Mouse (Mus musculus) heart, embryonic 16.5 days (tissue): Measurements from ENCODE around the gene Ascl4. TPM values are rescaled to one million over a fixed set of nuclear protein-coding genes. Genes with fewer than 3 reads are reported as not detected.

Experiments
- ATAC-seq: fragments of 200-750 bp; cut with Nextera tagmentation; replicated peaks from 2 replicates; pipeline ENCODE4 v1.8.0; 2017; ENCODE audit warnings: moderate number of reproducible peaks; ENCODE audit not compliant: insufficient read depth, low FRiP score; ENCODE audit errors: extremely low read depth
- H3K27ac ChIP-seq: fragments of 300-500 bp; sonication (generic); 2 replicates; pipeline ENCODE4 v1.5.1; 2014; ENCODE audit warnings: mild to moderate bottlenecking, low read length, control low read depth, moderate library complexity
- H3K27me3 ChIP-seq: fragments of 300-500 bp; sonication (generic); 2 replicates; pipeline ENCODE4 v1.6.1; 2014; ENCODE audit warnings: low read length, mixed read lengths; ENCODE audit not compliant: control insufficient read depth, insufficient read depth
- H3K36me3 ChIP-seq: fragments of 300-500 bp; sonication (generic); 2 replicates; pipeline ENCODE4 v1.6.1; 2014; ENCODE audit not compliant: control insufficient read depth, insufficient read depth
- H3K4me1 ChIP-seq: fragments of 300-500 bp; sonication (generic); 2 replicates; pipeline ENCODE4 v1.6.1; 2014; ENCODE audit warnings: low read length, mixed read lengths; ENCODE audit not compliant: control insufficient read depth, insufficient read depth
- H3K4me2 ChIP-seq: fragments of 300-500 bp; sonication (generic); 2 replicates; pipeline ENCODE4 v1.6.1; 2014; ENCODE audit warnings: low read depth, mild to moderate bottlenecking, control low read depth, low read length
- H3K4me3 ChIP-seq: fragments of 300-500 bp; sonication (generic); 2 replicates; pipeline ENCODE4 v1.5.1; 2014; ENCODE audit warnings: mild to moderate bottlenecking, control low read depth, low read length
- H3K9ac ChIP-seq: fragments of 300-500 bp; sonication (generic); 2 replicates; pipeline ENCODE4 v1.6.1; 2014; ENCODE audit warnings: low read length, control low read depth
- H3K9me3 ChIP-seq: fragments of 300-500 bp; sonication (generic); replicated peaks from 2 replicates; pipeline ENCODE4 v1.6.1; 2016; ENCODE audit warnings: low read length; ENCODE audit not compliant: control insufficient read depth
- WGBS: fragments of 180-500 bp; shearing (Covaris S2); extraction: QIAGEN DNeasy Blood & Tissue Kit; methylation state at CpG from one replicate; pipeline ENCODE4 v1.1.7; 2014; 5-methylcytosine and 5-hydroxymethylcytosine counted together
- polyA plus RNA-seq: library from polyadenylated mRNA; unstranded; fragments of >200 nt; fragmentation: Nextera tagmentation; extraction: Ambion mirVana; gene quantifications from 2 replicates; pipeline ENCODE4 v1.2.1, GENCODE M21; 2015

The Ascl4 gene
- polyA plus RNA-seq, 1 experiment from 2014 or later: 0.26 TPM

GRCm38 (mm10) chr10:85948483-85949196 is 21.2 kb downstream of the Ascl4 start:
- H3K4me3 ChIP-seq: no peak overlapping the region
- no peaks in the 10 kb centered on the region for H3K4me1 ChIP-seq
- no peak for ATAC-seq
- peaks cover 57% of the 10 kb centered on the region for H3K36me3 ChIP-seq
- H3K27me3 ChIP-seq: no peaks in the 10 kb centered on the region
- no peak overlapping the region for H3K4me2 ChIP-seq
- no peak overlapping the region for H3K9ac ChIP-seq
- 95% methylated on average over 8 of the region's 8 CpGs for WGBS
- H3K27ac ChIP-seq: no peak overlapping the region
- no peaks in the 10 kb centered on the region for H3K9me3 ChIP-seq

- Histone ChIP-seq H3K36me3 (peaks cover 37% of the 10 kb centered on the region), H3K9me3 (no peaks in the 10 kb centered on the region), H3K27ac (no peak overlapping the region), H3K9ac (no peak overlapping the region), H3K4me2 (no peak overlapping the region), H3K4me3 (no peak overlapping the region), H3K4me1 (peaks cover 6% of the 10 kb centered on the region), H3K27me3 (no peaks in the 10 kb centered on the region)
- ATAC-seq: no peak
- WGBS: 84% methylated on average over 6 of the region's 6 CpGs
Measured at GRCm38 (mm10) chr10:85951765-85952443, 24.4 kb downstream of the Ascl4 start.

- Histone ChIP-seq H3K27ac (no peak overlapping the region), H3K36me3 (peaks cover 29% of the 10 kb centered on the region), H3K4me3 (no peak overlapping the region), H3K9me3 (no peaks in the 10 kb centered on the region), H3K9ac (no peak overlapping the region), H3K4me2 (no peak overlapping the region), H3K27me3 (no peaks in the 10 kb centered on the region), H3K4me1 (peaks cover 6% of the 10 kb centered on the region)
- ATAC-seq: no peak
- WGBS: 75% methylated on average over 3 of the region's 3 CpGs
Measured at GRCm38 (mm10) chr10:85953401-85953800, 25.9 kb downstream of the Ascl4 start.

GRCm38 (mm10) chr10:85954429-85954828 is 26.9 kb downstream of the Ascl4 start:
- no peaks in the 10 kb centered on the region for H3K9me3 ChIP-seq
- peaks cover 19% of the 10 kb centered on the region for H3K36me3 ChIP-seq
- no peak for ATAC-seq
- H3K4me3 ChIP-seq: no peak overlapping the region
- peaks cover 6% of the 10 kb centered on the region for H3K4me1 ChIP-seq
- H3K9ac ChIP-seq: no peak overlapping the region
- H3K4me2 ChIP-seq: no peak overlapping the region
- 65% methylated on average over 2 of the region's 2 CpGs for WGBS
- H3K27ac ChIP-seq: no peak overlapping the region
- no peaks in the 10 kb centered on the region for H3K27me3 ChIP-seq

- H3K9me3 ChIP-seq: no peaks in the 10 kb centered on the region
- peaks cover 10% of the 10 kb centered on the region; the same call in 1 of the 2 replicates for H3K36me3 ChIP-seq
- peak overlapping the region; percentile 79 for H3K4me2 ChIP-seq
- 2% methylated on average over 20 of the region's 20 CpGs for WGBS
- H3K27me3 ChIP-seq: no peaks in the 10 kb centered on the region
- no peak for ATAC-seq
- H3K9ac ChIP-seq: peak overlapping the region; percentile 82
- H3K27ac ChIP-seq: peak overlapping the region; percentile 82
- peak overlapping the region; percentile 67 for H3K4me3 ChIP-seq
- H3K4me1 ChIP-seq: peaks cover 6% of the 10 kb centered on the region
Measured at GRCm38 (mm10) chr10:85956871-85957419, 29.5 kb downstream of the Ascl4 start.

GRCm38 (mm10) chr10:85957464-85957950 is 30.0 kb downstream of the Ascl4 start, which contains the start of gene Rtcb:
TSS of gene Rtcb (minus strand) at chr10:85957823.
- peaks cover 6% of the 10 kb centered on the region for H3K4me1 ChIP-seq
- peak within 1 kb of the TSS; percentile 67 for H3K4me3 ChIP-seq
- no peaks in the 10 kb centered on the region for H3K9me3 ChIP-seq
- under 1% methylated on average over 38 of the region's 38 CpGs for WGBS
- peak; percentile 89 for ATAC-seq
- H3K27me3 ChIP-seq: no peaks in the 10 kb centered on the region
- H3K27ac ChIP-seq: peak within 1 kb of the TSS; percentile 82
- H3K4me2 ChIP-seq: peak within 1 kb of the TSS; percentile 79
- peak within 1 kb of the TSS; percentile 82 for H3K9ac ChIP-seq
- peaks cover 10% of the 10 kb centered on the region; the same call in 1 of the 2 replicates for H3K36me3 ChIP-seq

- no peak for ATAC-seq
- Histone ChIP-seq H3K4me2 (no peak overlapping the region), H3K4me3 (no peak overlapping the region), H3K27me3 (no peaks in the 10 kb centered on the region), H3K36me3 (no peaks in the 10 kb centered on the region), H3K9me3 (no peaks in the 10 kb centered on the region), H3K4me1 (no peaks in the 10 kb centered on the region), H3K9ac (no peak overlapping the region), H3K27ac (no peak overlapping the region)
- 39% methylated on average over 9 of the region's 9 CpGs for WGBS
Measured at GRCm38 (mm10) chr10:85962897-85963296, 35.4 kb downstream of the Ascl4 start.

GRCm38 (mm10) chr10:85964316-85964715 is 36.8 kb downstream of the Ascl4 start:
- no peaks in the 10 kb centered on the region for H3K27me3 ChIP-seq
- H3K4me1 ChIP-seq: no peaks in the 10 kb centered on the region
- no peak overlapping the region for H3K4me2 ChIP-seq
- no peak overlapping the region for H3K9ac ChIP-seq
- ATAC-seq: no peak
- H3K27ac ChIP-seq: no peak overlapping the region
- H3K36me3 ChIP-seq: no peaks in the 10 kb centered on the region
- no peaks in the 10 kb centered on the region for H3K9me3 ChIP-seq
- no peak overlapping the region for H3K4me3 ChIP-seq
- 76% methylated on average over 7 of the region's 7 CpGs for WGBS

- Histone ChIP-seq H3K4me2 (no peak overlapping the region), H3K36me3 (no peaks in the 10 kb centered on the region), H3K4me1 (no peaks in the 10 kb centered on the region), H3K4me3 (no peak overlapping the region), H3K9me3 (no peaks in the 10 kb centered on the region), H3K9ac (no peak overlapping the region), H3K27ac (no peak overlapping the region), H3K27me3 (no peaks in the 10 kb centered on the region)
- ATAC-seq: no peak
- 52% methylated on average over 2 of the region's 2 CpGs for WGBS
Measured at GRCm38 (mm10) chr10:85966476-85966875, 39.0 kb downstream of the Ascl4 start.
